Mouse (Mus musculus) neural tube, embryonic 15.5 days (tissue): Measurements from ENCODE around the gene Zkscan17. TPM values are rescaled to one million over a fixed set of nuclear protein-coding genes. Genes with fewer than 3 reads are reported as not detected.

Experiments
- ATAC-seq: fragments of 200-750 bp; cut with Nextera tagmentation; 2 replicates; pipeline ENCODE4 v1.8.0; 2017; ENCODE audit warnings: mild to moderate bottlenecking, moderate TSS enrichment, moderate library complexity; ENCODE audit not compliant: low FRiP score
- H3K27ac ChIP-seq: fragments of 300-500 bp; sonication (generic); replicated peaks from 2 replicates; pipeline ENCODE4 v1.5.1; 2015; ENCODE audit warnings: mild to moderate bottlenecking, inconsistent platforms
- H3K27me3 ChIP-seq: fragments of 300-500 bp; sonication (generic); replicated peaks from 2 replicates; pipeline ENCODE4 v1.6.1; 2015; ENCODE audit warnings: inconsistent platforms
- H3K36me3 ChIP-seq: fragments of 300-500 bp; sonication (generic); 2 replicates; pipeline ENCODE4 v1.6.1; 2015; ENCODE audit warnings: inconsistent platforms
- H3K4me1 ChIP-seq: fragments of 300-500 bp; sonication (generic); 2 replicates; pipeline ENCODE4 v1.6.1; 2015; ENCODE audit warnings: inconsistent platforms
- H3K4me2 ChIP-seq: fragments of 300-500 bp; sonication (generic); 2 replicates; pipeline ENCODE4 v1.6.1; 2015; ENCODE audit warnings: inconsistent platforms, mild to moderate bottlenecking, moderate library complexity
- H3K4me3 ChIP-seq: fragments of 300-500 bp; sonication (generic); replicated peaks from 2 replicates; pipeline ENCODE4 v1.5.1; 2015; ENCODE audit warnings: mild to moderate bottlenecking, inconsistent platforms
- H3K9ac ChIP-seq: fragments of 300-500 bp; sonication (generic); replicated peaks from 2 replicates; pipeline ENCODE4 v1.6.1; 2015; ENCODE audit warnings: mild to moderate bottlenecking, inconsistent platforms
- H3K9me3 ChIP-seq: fragments of 300-500 bp; sonication (generic); replicated peaks from 2 replicates; pipeline ENCODE4 v1.6.1; 2016; ENCODE audit warnings: inconsistent platforms
- WGBS: fragments of 180-500 bp; shearing (Covaris S2); methylation state at CpG from one replicate; pipeline ENCODE4 v1.1.7; 2015; ENCODE audit warnings: mixed read lengths; 5-methylcytosine and 5-hydroxymethylcytosine counted together
- polyA plus RNA-seq: library from polyadenylated mRNA; unstranded; fragments of >200 nt; fragmentation: Nextera tagmentation; extraction: Ambion mirVana; gene quantifications from 2 replicates; pipeline ENCODE4 v1.2.1, GENCODE M21; 2015

The Zkscan17 gene
- polyA plus RNA-seq, 1 experiment from 2014 or later = 12.9 TPM

DNA sequence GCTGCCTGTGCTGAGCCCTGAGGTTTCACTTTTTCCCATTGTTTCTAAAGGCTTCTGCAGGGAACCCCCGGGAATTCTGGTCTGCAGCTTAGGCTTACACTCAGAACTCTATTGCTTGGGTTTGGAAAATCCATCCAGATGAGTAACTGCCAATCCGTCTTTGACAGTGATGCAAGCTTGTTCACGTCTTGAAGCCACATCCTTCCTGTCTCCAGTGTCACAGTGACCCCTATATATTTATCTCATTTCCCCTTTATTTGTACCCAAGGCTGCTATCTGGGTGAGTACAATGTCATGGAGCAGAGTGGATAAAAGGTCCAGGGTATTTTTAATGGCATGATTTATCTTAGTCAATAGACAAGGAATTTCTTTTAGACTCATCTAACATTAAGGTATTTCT, 14.8 kb upstream of the Zkscan17 start, which contains the start of gene Nlrp3:
TSS of gene Nlrp3 (plus strand) at position 245 of the 400 bp plus-strand sequence.
- 51% methylated on average over 3 of the region's 3 CpGs for WGBS
- no peak for ATAC-seq
- H3K9ac ChIP-seq = no peak within 1 kb of the TSS

DNA sequence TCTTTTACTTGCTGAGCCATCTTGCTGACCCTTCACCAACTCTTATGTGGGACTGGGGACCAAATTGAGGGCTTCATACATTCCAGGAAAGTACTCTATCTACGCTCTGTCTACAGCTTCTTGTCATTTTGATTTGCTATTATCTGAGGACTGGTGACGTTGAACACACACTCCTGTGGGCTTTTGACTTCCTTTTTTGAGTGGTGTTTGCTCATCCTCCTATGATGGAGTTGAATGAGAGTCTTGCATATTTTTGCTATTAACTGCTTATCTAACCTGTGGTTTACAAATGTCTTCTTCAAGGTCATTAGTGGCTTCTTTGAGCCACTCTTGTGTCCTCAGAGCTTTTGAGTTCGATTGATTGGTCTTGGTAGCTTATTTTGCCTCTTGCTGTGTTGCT, 13.6 kb upstream of the Zkscan17 start:
- H3K4me3 ChIP-seq = no peak overlapping the region
- no peaks in the 10 kb centered on the region for H3K9me3 ChIP-seq
- 75% methylated on average over 3 of the region's 3 CpGs for WGBS
- no peaks in the 10 kb centered on the region for H3K36me3 ChIP-seq
- no peak overlapping the region for H3K4me2 ChIP-seq
- no peak overlapping the region for H3K9ac ChIP-seq
- H3K27me3 ChIP-seq = no peaks in the 10 kb centered on the region
- no peak overlapping the region for H3K27ac ChIP-seq
- peaks cover 10% of the 10 kb centered on the region for H3K4me1 ChIP-seq
- ATAC-seq = no peak

More for the DNA sequence above, 14.8 kb upstream of the Zkscan17 start, which contains the start of gene Nlrp3:
- Histone ChIP-seq H3K4me2 (no peak within 1 kb of the TSS), H3K27ac (no peak within 1 kb of the TSS), H3K36me3 (no peaks in the 10 kb centered on the region), H3K4me3 (no peak within 1 kb of the TSS), H3K9me3 (no peaks in the 10 kb centered on the region), H3K4me1 (peaks cover 10% of the 10 kb centered on the region), H3K27me3 (no peaks in the 10 kb centered on the region)

DNA sequence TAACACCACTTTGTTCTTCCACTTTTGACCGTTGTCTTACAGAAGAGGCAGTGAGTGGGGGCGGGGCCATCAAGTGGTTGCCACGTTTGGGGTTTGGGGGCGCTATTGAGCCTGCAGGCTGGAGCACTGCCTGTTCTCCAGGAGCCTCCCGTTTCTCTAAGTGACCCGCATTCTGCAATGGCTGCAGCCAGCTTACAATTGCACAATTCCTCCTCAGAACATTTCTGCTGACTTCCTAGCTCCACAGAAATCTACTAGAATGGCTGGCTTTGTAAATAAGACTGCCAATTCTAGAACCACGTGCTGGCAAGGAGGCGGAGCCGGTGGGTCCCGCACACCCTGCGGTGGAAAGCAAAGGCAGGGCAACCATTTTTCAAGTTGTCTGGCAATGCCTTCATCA, 11.8 kb upstream of the Zkscan17 start:
- ATAC-seq = no peak
- Histone ChIP-seq H3K4me3 (0 out of 2 replicates have a peak overlapping the region, but pooled peaks have one; percentile 4), H3K9me3 (no peaks in the 10 kb centered on the region), H3K27me3 (no peaks in the 10 kb centered on the region), H3K4me2 (peak overlapping the region; percentile 40), H3K36me3 (no peaks in the 10 kb centered on the region), H3K9ac (no peak overlapping the region), H3K4me1 (peaks cover 10% of the 10 kb centered on the region), H3K27ac (peak overlapping the region; percentile 60)
- WGBS = 30% methylated on average over 11 of the region's 11 CpGs

DNA sequence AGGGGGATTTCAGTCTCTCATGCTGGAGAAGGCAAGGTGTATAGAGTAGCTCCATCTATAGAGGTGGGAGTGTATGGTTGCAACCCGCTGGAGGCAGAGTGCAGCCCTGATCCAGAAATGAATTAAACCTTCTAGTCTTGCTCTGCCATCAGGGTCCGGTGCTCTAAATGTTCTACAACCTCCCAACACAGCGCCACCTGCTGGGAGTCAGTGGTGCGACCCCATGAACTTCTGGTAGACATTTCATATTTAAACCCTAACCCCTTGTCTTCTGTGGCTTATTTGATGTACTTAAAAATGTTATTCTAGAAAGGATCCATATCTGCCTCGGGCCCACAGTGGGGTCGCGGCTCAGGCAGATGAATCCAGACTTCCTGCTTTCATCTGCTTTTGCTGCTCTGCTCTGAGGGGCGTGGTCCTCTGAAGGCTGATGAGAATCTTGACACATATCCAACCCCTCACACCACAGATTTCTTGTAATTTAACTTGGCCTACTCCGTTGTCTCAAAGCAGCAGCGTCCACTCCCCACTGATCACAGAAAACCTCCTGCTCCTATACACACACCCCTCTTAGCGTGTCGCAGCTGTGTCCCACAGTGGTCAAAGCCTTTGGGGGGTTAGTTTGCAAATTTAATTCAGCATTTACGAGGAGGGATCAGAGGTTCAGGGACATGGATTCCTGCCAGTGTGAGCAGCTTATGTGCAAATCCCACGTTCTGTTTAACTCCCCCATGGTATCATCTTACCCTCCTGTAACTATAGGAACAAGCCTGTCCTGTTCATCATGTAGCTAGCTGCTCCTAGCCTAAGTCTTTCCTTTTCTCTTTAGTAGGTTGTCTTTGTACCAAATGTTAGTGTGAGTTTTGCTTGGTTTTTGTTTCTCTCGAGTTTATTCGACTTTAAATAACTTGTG, 10.9 kb upstream of the Zkscan17 start:
- Histone ChIP-seq H3K4me2 (no peak overlapping the region), H3K9ac (no peak overlapping the region), H3K36me3 (no peaks in the 10 kb centered on the region), H3K27me3 (no peaks in the 10 kb centered on the region), H3K4me1 (peaks cover 10% of the 10 kb centered on the region), H3K9me3 (no peaks in the 10 kb centered on the region), H3K27ac (peak overlapping the region; percentile 60), H3K4me3 (no peak overlapping the region)
- no peak for ATAC-seq
- 72% methylated on average over 16 of the region's 16 CpGs for WGBS

DNA sequence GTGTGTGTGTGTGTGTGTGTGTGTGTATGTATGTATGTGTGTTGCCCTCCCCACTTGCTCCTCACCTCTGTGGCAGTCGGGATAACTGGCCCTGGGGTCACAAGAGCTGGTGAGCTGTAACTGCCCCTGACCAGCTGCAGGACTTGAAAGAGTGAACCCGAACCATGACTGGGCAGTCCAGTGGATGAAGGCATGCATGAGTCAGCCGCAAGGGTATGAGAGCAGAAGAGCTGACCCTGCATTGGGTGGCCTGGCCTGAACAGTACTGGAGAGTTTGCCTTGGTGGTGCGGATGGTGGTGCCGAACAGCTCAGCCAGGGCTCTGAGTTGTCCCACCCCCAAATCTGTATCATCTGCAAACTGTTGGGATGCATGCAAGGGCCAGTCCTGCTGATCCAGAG, 5.0 kb upstream of the Zkscan17 start:
- no peaks in the 10 kb centered on the region for H3K9me3 ChIP-seq
- no peak for ATAC-seq
- H3K4me3 ChIP-seq = no peak overlapping the region
- no peak overlapping the region for H3K9ac ChIP-seq
- 82% methylated on average over 5 of the region's 5 CpGs for WGBS
- no peak overlapping the region for H3K27ac ChIP-seq
- H3K4me1 ChIP-seq = peaks cover 8% of the 10 kb centered on the region; the same call in 1 of the 2 replicates
- no peaks in the 10 kb centered on the region for H3K27me3 ChIP-seq
- H3K4me2 ChIP-seq = no peak overlapping the region
- no peaks in the 10 kb centered on the region for H3K36me3 ChIP-seq

DNA sequence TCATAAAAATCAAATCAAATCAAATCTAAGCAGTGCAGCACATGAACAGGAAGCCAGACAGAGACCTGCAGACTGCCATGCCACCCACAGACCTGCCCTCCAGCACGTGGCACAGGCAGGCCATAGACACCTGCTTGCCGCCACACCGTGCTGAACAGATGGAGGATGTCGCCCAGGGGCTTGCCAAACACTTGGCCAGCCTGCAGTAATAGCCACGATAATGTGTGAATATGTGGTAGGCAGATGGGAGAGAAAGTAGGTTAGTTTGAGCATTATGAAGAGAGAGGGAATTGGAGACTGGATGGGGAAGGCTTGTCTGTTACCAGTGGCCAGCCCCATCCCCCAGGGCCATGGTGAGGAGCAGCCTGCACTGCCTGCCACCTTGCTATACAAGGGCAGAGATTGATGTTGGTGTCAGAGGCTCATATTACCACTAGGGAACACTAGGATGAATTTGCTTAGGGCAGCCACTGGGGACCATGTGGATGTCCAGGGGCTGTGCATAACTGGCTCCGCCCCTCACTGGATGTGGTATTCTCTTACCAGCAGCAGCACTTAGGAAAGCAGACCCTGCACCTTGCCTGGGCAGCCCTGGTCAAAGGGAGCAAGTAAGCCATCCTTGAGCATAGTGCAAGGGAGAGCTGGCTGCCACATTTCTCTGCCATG, 4.5 kb upstream of the Zkscan17 start:
- Histone ChIP-seq H3K4me2 (no peak overlapping the region), H3K4me1 (peaks cover 8% of the 10 kb centered on the region; the same call in 1 of the 2 replicates), H3K9me3 (no peaks in the 10 kb centered on the region), H3K4me3 (no peak overlapping the region), H3K27ac (no peak overlapping the region), H3K36me3 (no peaks in the 10 kb centered on the region), H3K9ac (no peak overlapping the region), H3K27me3 (no peaks in the 10 kb centered on the region)
- no peak for ATAC-seq
- WGBS = 62% methylated on average over 6 of the region's 6 CpGs

DNA sequence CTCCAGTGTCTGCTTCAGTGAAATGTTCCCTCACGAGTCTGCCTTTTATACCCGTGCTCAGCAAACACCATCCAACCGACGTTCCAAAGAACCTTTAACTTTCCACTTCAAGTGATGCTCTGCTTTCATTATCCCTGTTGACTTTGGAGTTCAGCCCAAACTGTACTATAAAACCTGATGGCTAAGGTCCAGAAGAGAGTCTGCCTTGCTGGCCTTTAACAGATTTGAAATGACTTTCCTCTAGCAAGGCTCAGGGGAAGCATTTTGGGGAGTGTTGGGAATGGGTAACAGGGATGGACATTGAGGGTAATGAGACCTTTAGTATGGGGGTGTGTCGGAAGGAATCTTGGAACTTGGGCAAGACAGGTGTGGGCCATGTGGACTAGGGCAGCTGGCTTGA, 3.7 kb upstream of the Zkscan17 start:
- Histone ChIP-seq H3K27ac (no peak overlapping the region), H3K9ac (no peak overlapping the region), H3K27me3 (no peaks in the 10 kb centered on the region), H3K4me3 (no peak overlapping the region), H3K9me3 (no peaks in the 10 kb centered on the region), H3K4me1 (peaks cover 8% of the 10 kb centered on the region; the same call in 1 of the 2 replicates), H3K4me2 (no peak overlapping the region), H3K36me3 (no peaks in the 10 kb centered on the region)
- no peak for ATAC-seq
- 73% methylated on average over 5 of the region's 5 CpGs for WGBS

DNA sequence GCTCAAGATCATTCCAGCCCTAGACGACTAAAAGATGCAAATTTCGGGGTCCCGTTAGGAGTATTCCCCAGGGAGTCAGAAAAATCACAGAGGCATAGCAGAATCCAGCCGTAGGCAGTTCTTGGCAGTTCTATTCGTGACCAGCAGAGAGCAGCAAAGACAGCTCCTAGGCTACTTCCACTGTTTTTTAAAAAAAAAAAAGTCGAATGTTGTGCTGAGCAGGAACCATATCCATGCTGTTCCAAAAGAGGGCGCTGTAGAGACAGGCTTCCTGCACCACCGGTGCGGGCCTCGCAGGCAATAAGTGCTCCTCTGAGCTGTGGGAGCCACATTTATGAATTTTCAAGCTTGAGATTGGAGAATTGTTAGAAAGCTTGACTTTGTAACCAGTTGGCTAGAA, 1.3 kb downstream of the Zkscan17 start:
- Histone ChIP-seq H3K4me3 (no peak overlapping the region), H3K4me1 (no peaks in the 10 kb centered on the region), H3K36me3 (no peaks in the 10 kb centered on the region), H3K27ac (no peak overlapping the region), H3K27me3 (no peaks in the 10 kb centered on the region), H3K9ac (no peak overlapping the region), H3K9me3 (no peaks in the 10 kb centered on the region), H3K4me2 (no peak overlapping the region)
- peak; percentile 57; the same call in 1 of the 2 replicates for ATAC-seq
- WGBS = 3% methylated on average over 10 of the region's 10 CpGs

DNA sequence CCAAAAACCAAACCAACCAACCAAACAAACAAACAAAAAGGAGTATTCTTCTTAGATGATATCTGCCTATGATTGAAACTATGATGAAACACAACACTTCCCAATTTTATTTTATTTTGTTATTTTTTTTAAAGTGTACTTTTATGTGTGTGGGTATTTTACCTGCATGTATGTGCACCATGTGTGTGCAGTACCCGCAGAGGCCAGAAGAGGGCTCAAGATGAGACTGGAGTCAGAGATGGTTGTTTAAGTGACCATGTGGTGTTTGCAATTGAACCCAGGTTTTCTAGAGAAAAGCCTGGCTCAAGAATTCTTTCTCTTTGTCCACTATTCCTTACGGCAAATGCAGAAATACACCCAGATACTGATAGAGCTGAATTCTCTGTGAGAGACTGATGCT, 2.4 kb downstream of the Zkscan17 start:
- H3K27ac ChIP-seq = no peak overlapping the region
- H3K4me3 ChIP-seq = no peak overlapping the region
- no peak overlapping the region for H3K9ac ChIP-seq
- H3K36me3 ChIP-seq = no peaks in the 10 kb centered on the region
- H3K27me3 ChIP-seq = no peaks in the 10 kb centered on the region
- 100% methylated on average over 2 of the region's 2 CpGs for WGBS
- no peaks in the 10 kb centered on the region for H3K4me1 ChIP-seq
- ATAC-seq = no peak
- no peaks in the 10 kb centered on the region for H3K9me3 ChIP-seq
- no peak overlapping the region for H3K4me2 ChIP-seq

DNA sequence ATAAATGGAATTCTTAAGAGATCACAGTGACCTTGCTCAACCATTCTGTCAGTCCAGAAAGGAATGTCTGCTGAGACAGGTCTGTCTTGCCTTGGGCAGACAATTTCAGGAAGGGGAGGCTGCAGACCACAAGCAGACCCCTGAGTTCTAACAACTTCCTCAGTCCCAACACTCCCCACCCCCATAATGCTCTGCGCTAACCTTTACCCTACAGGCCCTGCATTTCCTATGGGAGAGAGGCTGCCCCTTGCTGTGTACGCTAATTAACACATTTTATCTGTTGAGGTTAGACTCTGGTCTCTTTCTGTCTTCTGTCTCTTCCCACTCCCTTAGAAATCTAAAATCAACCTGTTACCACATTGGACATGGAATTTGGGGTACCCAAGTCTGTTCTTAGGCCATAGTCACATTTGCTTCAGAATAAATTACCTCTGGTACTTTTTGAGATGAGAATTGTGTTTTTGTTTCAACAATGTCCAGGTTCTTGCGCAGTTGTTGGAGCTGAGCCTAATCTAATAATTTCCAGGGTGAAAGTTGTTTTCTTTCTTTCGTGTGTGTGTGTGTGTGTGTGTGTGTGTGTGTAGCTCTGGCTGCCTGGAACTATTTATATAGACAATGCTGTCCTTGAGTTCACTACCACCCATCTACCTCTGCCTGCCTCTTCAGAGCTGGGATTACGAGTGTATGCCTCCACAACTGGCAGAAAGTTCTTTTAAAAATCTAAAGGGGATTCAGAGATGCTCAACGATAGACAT, 6.6 kb downstream of the Zkscan17 start:
- 70% methylated on average over 6 of the region's 6 CpGs for WGBS
- Histone ChIP-seq H3K4me1 (no peaks in the 10 kb centered on the region), H3K4me2 (no peak overlapping the region), H3K4me3 (no peak overlapping the region), H3K27ac (no peak overlapping the region), H3K27me3 (no peaks in the 10 kb centered on the region), H3K36me3 (no peaks in the 10 kb centered on the region), H3K9ac (no peak overlapping the region), H3K9me3 (no peaks in the 10 kb centered on the region)
- ATAC-seq = no peak

DNA sequence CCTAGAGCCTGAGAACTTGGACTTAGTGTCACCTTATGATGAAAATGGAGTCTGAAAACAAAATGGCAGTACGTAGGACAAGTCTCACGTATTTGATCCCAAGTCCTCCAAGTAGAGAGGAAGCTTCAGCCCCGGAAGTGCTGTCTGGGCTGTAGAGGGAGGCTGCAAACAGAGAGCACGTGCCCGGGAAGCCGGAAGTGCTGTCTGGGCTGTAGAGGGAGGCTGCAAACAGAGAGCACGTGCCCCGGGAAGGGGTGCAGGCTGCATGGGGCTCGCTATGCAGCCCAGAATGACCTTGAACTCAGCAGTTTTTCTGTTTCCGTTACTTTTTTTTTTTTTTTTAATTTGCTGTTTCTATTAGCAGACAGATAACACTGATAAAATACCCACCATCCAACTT, 8.3 kb downstream of the Zkscan17 start:
- Histone ChIP-seq H3K9ac (no peak overlapping the region), H3K4me2 (no peak overlapping the region), H3K9me3 (no peaks in the 10 kb centered on the region), H3K27ac (no peak overlapping the region), H3K4me1 (no peaks in the 10 kb centered on the region), H3K4me3 (no peak overlapping the region), H3K36me3 (no peaks in the 10 kb centered on the region), H3K27me3 (no peaks in the 10 kb centered on the region)
- ATAC-seq = no peak
- WGBS = 63% methylated on average over 10 of the region's 10 CpGs
